23 mouse cellular contexts compared by ENCODE assay signal in the genomic region with DNA sequence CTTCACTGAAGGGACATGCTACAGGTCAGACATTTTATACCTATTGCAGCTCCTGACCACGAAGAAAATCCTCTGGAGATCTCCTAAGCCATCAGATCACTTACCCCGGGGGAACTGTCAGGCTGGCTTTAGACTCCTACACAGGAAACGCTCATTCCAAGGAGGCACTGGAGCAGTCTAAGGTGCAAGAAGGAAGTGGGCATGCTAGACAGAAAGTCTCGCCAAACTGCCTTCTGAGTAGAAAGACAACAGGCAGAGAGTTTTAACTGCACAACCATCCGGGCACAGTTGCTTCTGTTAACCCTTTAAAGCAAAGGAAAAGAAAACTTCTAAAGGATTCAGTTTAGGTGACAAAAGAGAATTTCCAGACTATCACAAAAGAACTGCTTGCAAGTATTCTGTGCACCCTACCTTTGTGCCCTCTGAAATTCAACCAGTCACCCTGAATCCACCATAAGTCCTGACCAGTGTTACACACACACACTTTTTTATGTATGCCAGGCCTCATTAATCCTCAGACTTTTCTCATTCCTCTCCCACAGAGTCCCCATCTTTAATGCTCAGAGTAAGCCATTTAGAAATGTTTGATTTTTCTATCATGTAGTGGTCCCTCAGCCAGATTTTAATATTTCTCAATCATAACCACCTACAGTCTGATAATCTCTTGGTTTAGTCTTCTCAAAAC. TPM values are rescaled to one million over a fixed set of nuclear protein-coding genes. Genes with fewer than 3 reads are reported as not detected.
A peak's percentile ranks its signal among the peaks of the same experiment; 100 is the strongest.
DNase-seq lines count a peak whose midpoint lies in the region; ATAC-seq lines count a peak whose summit lies in the region.
"Had no signal": no experiment of that assay in that cellular context is flagged by ENCODE, and none has a peak within 500 bp of the region (broad histone marks: within the 10 kb centered on the region; RNA-seq: fewer than 3 reads in every experiment).

No protein-coding gene starts in this region.

- no peak overlapping the region for H3K9ac ChIP-seq in kidney, embryonic 16.5 days (replicated peaks; ENCODE audit: low read length)
- H3K9ac ChIP-seq: forebrain, embryonic 12.5 days; heart, embryonic 15.5 days; hindbrain, embryonic 13.5 days had no signal

- H3K9me3 ChIP-seq in kidney, embryonic 16.5 days (ENCODE audit: low read length) = peaks cover 4% of the 10 kb centered on the region; the same call in 1 of the 2 replicates
- H3K9me3 ChIP-seq: forebrain, embryonic 12.5 days; heart, embryonic 10.5 days; heart, embryonic 15.5 days; hindbrain, embryonic 13.5 days had no signal

- H3K36me3 ChIP-seq in kidney, embryonic 16.5 days (ENCODE audit: insufficient read depth, low read length) = no peaks in the 10 kb centered on the region
- H3K36me3 ChIP-seq: forebrain, embryonic 12.5 days; heart, embryonic 15.5 days; hindbrain, embryonic 13.5 days had no signal

- H3K4me3 ChIP-seq in kidney, embryonic 16.5 days (ENCODE audit: low read length) = no peak overlapping the region
- H3K4me3 ChIP-seq: forebrain, embryonic 12.5 days; gastrocnemius, adult 2 months; heart, embryonic 10.5 days; heart, embryonic 15.5 days; hindbrain, embryonic 13.5 days had no signal

- WGBS in kidney, embryonic 16.5 days = 5% methylated on average over 5 of the region's 5 CpGs

- peak overlapping the region; percentile 82 for H3K27ac ChIP-seq in kidney, embryonic 16.5 days (ENCODE audit: low read length)
- H3K27ac ChIP-seq: forebrain, embryonic 12.5 days; gastrocnemius, adult 2 months; heart, embryonic 10.5 days; heart, embryonic 15.5 days; hindbrain, embryonic 13.5 days; hindbrain, postnatal 0 days had no signal

- H3K4me1 ChIP-seq in kidney, embryonic 16.5 days (ENCODE audit: insufficient read depth, low read length) = peaks cover 18% of the 10 kb centered on the region
- H3K4me1 ChIP-seq: forebrain, embryonic 12.5 days; heart, embryonic 15.5 days; hindbrain, embryonic 13.5 days had no signal

- no peak overlapping the region for H3K4me2 ChIP-seq in kidney, embryonic 16.5 days (replicated peaks; ENCODE audit: low read depth, low read length)
- H3K4me2 ChIP-seq: forebrain, embryonic 12.5 days; heart, embryonic 15.5 days; hindbrain, embryonic 13.5 days had no signal

- no peaks in the 10 kb centered on the region for H3K27me3 ChIP-seq in kidney, embryonic 16.5 days (ENCODE audit: insufficient read depth, low read length)
- H3K27me3 ChIP-seq: forebrain, embryonic 12.5 days; heart, embryonic 15.5 days; hindbrain, embryonic 13.5 days had no signal

- peak; percentile 83 for ATAC-seq in kidney, embryonic 16.5 days (ENCODE audit: low FRiP score, low TSS enrichment)
- ATAC-seq: forebrain, embryonic 16.5 days; hindbrain, postnatal 0 days had no signal

- DNase-seq in kidney, adult 9 months = peak; percentile 53
- DNase-seq in kidney, adult 11 months = no peak
- DNase-seq in fat pad, adult 2 months (ENCODE audit: extremely low read depth, low read depth, low spot score) = peak; percentile 13
- DNase-seq in kidney, postnatal 36 days = peak; percentile 35 to 56
- DNase-seq in embryo, embryonic 10 days (ENCODE audit: low spot score) = no peak
- no peak for DNase-seq in MN1 (ENCODE audit: low spot score)
- DNase-seq in lung, postnatal 36 days = no peak
- DNase-seq: adrenal gland, postnatal 10 days; cerebellum, adult 11-12 months; cerebellum, adult 9-10 months; cerebellum, postnatal 25 days; gastrocnemius, adult 2 months; gastrocnemius, postnatal 25 days; heart, adult 18-20 months; heart, postnatal 14 days had no signal

RNA-seq across cellular contexts. Expression of gene Rab3ip, which starts 7.4 kb away (rescaled TPM):
- 136 and 141 TPM in 2 replicates for polyA plus RNA-seq in kidney, embryonic 16.5 days (2015; fragmentation: Nextera tagmentation; extraction: Ambion mirVana)

RNA-seq across cellular contexts. Expression of gene Gm10271, which starts 14.4 kb away (rescaled TPM):
- not detected in 2 replicates for polyA plus RNA-seq in kidney, embryonic 16.5 days (2015; fragmentation: Nextera tagmentation; extraction: Ambion mirVana)
- polyA plus RNA-seq: embryonic facial prominence, embryonic 11.5 days; forebrain, embryonic 12.5 days; forebrain, embryonic 16.5 days; heart, embryonic 10.5 days; heart, embryonic 15.5 days; hindbrain, embryonic 13.5 days; hindbrain, postnatal 0 days had no signal

RNA-seq across cellular contexts. Expression of gene Best3, which starts 28.1 kb away (rescaled TPM):
- polyA plus RNA-seq in kidney, embryonic 16.5 days (2015; fragmentation: Nextera tagmentation; extraction: Ambion mirVana) = 0.18 and 0.32 TPM in 2 replicates
- polyA plus RNA-seq: forebrain, embryonic 16.5 days had no signal

Comparison
In these comparisons a context has a peak if more than half of its experiments do, and no peak if none do; other contexts are left out.
1. DNase-seq: peak in kidney, adult 9 months (single experiment), fat pad, adult 2 months (single experiment) and kidney, postnatal 36 days (2 of 2); none in kidney, adult 11 months (single experiment), embryo, embryonic 10 days (single experiment), MN1 (single experiment) and lung, postnatal 36 days (single experiment).